Mouse (Mus musculus) thymus, adult 2 months (tissue): ENCODE data around the gene Vgf. TPM values are rescaled to one million over a fixed set of nuclear protein-coding genes. Genes with fewer than 3 reads are reported as not detected.

Experiments
- DNase-seq: peaks from one replicate; pipeline ENCODE4 v3.0.0; 2021
- H3K27ac ChIP-seq: fragments of 200-500 bp; 2 replicates; pipeline ENCODE4 v1.5.1; 2012; ENCODE audit warnings: low read length, control low read depth; ENCODE audit not compliant: control insufficient read depth, insufficient read depth
- H3K27me3 ChIP-seq: fragments of 200-500 bp; 2 replicates; pipeline ENCODE4 v1.6.1; 2012; ENCODE audit warnings: mild to moderate bottlenecking, low read length, moderate library complexity, mixed read lengths; ENCODE audit not compliant: control insufficient read depth, insufficient read depth
- H3K36me3 ChIP-seq: fragments of 200-500 bp; 2 replicates; pipeline ENCODE4 v1.6.1; 2012; ENCODE audit warnings: mild to moderate bottlenecking, low read length, moderate library complexity; ENCODE audit not compliant: control insufficient read depth, insufficient read depth
- H3K4me1 ChIP-seq: fragments of 200-500 bp; replicated peaks from 2 replicates; pipeline ENCODE4 v1.6.1; 2012; ENCODE audit warnings: low read length; ENCODE audit not compliant: control insufficient read depth, insufficient read depth
- H3K4me3 ChIP-seq: fragments of 200-500 bp; 2 replicates; pipeline ENCODE4 v1.5.1; 2012; ENCODE audit warnings: mild to moderate bottlenecking, low read length, control low read depth, moderate library complexity; ENCODE audit not compliant: control insufficient read depth, insufficient read depth
- CTCF ChIP-seq: fragments of 200-500 bp; IDR thresholded peaks from 2 replicates; pipeline ENCODE4 v1.5.1; 2012; ENCODE audit warnings: mild to moderate bottlenecking, control low read depth, low read length, moderate library complexity, borderline replicate concordance; ENCODE audit not compliant: control insufficient read depth, poor library complexity, insufficient read depth; ENCODE audit errors: extremely low read depth
- POLR2A ChIP-seq: fragments of 200-500 bp; IDR thresholded peaks from 2 replicates; pipeline ENCODE4 v1.6.1; 2012; ENCODE audit warnings: mild to moderate bottlenecking, low read length, control low read depth, moderate library complexity; ENCODE audit not compliant: control insufficient read depth, poor library complexity, insufficient read depth; ENCODE audit errors: extremely low read depth
- WGBS: fragments of 180-500 bp; shearing (Covaris S2); methylation state at CpG from one replicate; pipeline ENCODE4 v1.1.7; 2018; 5-methylcytosine and 5-hydroxymethylcytosine counted together
- polyA plus RNA-seq: library from polyadenylated mRNA; depleted of rRNA; stranded (reverse); fragments of >200 nt; gene quantifications from 2 replicates; pipeline ENCODE4 v1.2.3, GENCODE M21; 2012

Vgf gene
- polyA plus RNA-seq, 1 experiment, result 0.58 TPM

- Histone ChIP-seq H3K4me1 (no peaks in the 10 kb centered on the region), H3K4me3 (no peak overlapping the region), H3K27ac (no peak overlapping the region), H3K36me3 (no peaks in the 10 kb centered on the region), H3K27me3 (no peaks in the 10 kb centered on the region)
- TF ChIP-seq CTCF (no peak), POLR2A (no peak)
- 85% methylated on average over 8 of the region's 8 CpGs for WGBS
- no peak for DNase-seq
These were observed 39.7 kb downstream of the Vgf start for GRCm38 (mm10) chr5:137065923-137066322.

GRCm38 (mm10) chr5:137068711-137069110, 42.5 kb downstream of the Vgf start:
- TF ChIP-seq CTCF (no peak), POLR2A (no peak)
- DNase-seq, result peak; percentile 13
- H3K4me3 ChIP-seq, result no peak overlapping the region
- no peak overlapping the region for H3K27ac ChIP-seq
- WGBS, result 47% methylated on average over 4 of the region's 4 CpGs
- H3K36me3 ChIP-seq, result no peaks in the 10 kb centered on the region
- peaks cover 3% of the 10 kb centered on the region; the same call in 1 of the 2 replicates for H3K4me1 ChIP-seq
- no peaks in the 10 kb centered on the region for H3K27me3 ChIP-seq

GRCm38 (mm10) chr5:137070881-137071605, 44.9 kb downstream of the Vgf start:
- H3K4me3 ChIP-seq, result no peak overlapping the region
- no peak for DNase-seq
- 93% methylated on average over 19 of the region's 19 CpGs for WGBS
- no peak for TF ChIP-seq CTCF
- no peak for TF ChIP-seq POLR2A
- no peak overlapping the region for H3K27ac ChIP-seq
- no peaks in the 10 kb centered on the region for H3K36me3 ChIP-seq
- no peaks in the 10 kb centered on the region for H3K27me3 ChIP-seq
- peaks cover 3% of the 10 kb centered on the region; the same call in 1 of the 2 replicates for H3K4me1 ChIP-seq

- H3K36me3 ChIP-seq, result no peaks in the 10 kb centered on the region
- 25% methylated on average over 23 of the region's 23 CpGs for WGBS
- H3K27me3 ChIP-seq, result no peaks in the 10 kb centered on the region
- peaks cover 3% of the 10 kb centered on the region; the same call in 1 of the 2 replicates for H3K4me1 ChIP-seq
- DNase-seq, result peak; percentile 63
- TF ChIP-seq POLR2A (no peak), CTCF (no peak)
- no peak within 1 kb of the TSS for H3K27ac ChIP-seq
- no peak within 1 kb of the TSS for H3K4me3 ChIP-seq
These were observed 46.1 kb downstream of the Vgf start, which contains the start of gene Serpine1 for GRCm38 (mm10) chr5:137072079-137072960. TSS of gene Serpine1 (minus strand) at chr5:137072268.

GRCm38 (mm10) chr5:137073141-137073540, 46.9 kb downstream of the Vgf start:
- Histone ChIP-seq H3K36me3 (no peaks in the 10 kb centered on the region), H3K4me1 (peaks cover 3% of the 10 kb centered on the region; the same call in 1 of the 2 replicates), H3K27me3 (no peaks in the 10 kb centered on the region), H3K4me3 (no peak overlapping the region), H3K27ac (no peak overlapping the region)
- 97% methylated on average over 8 of the region's 8 CpGs for WGBS
- no peak for DNase-seq
- TF ChIP-seq CTCF (no peak), POLR2A (no peak)

- Histone ChIP-seq H3K27ac (no peak overlapping the region), H3K36me3 (no peaks in the 10 kb centered on the region), H3K4me3 (no peak overlapping the region), H3K4me1 (peaks cover 3% of the 10 kb centered on the region; the same call in 1 of the 2 replicates), H3K27me3 (no peaks in the 10 kb centered on the region)
- TF ChIP-seq POLR2A (no peak), CTCF (no peak)
- no peak for DNase-seq
- 82% methylated on average over 6 of the region's 6 CpGs for WGBS
These were observed 48.0 kb downstream of the Vgf start for GRCm38 (mm10) chr5:137074191-137074651.
